Mouse (Mus musculus): ENCODE data around the gene Emilin2. TPM values are rescaled to one million over a fixed set of nuclear protein-coding genes. Genes with fewer than 3 reads are reported as not detected.
A peak's percentile ranks its signal among the peaks of the same experiment; 100 is the strongest.

Emilin2 gene
- polyA plus RNA-seq, 1 experiment from 2014 or later, result 66.9 TPM

GRCm38 (mm10) chr17:71217111-71217685, 94.6 kb downstream of the Emilin2 start:
- Histone ChIP-seq H3K27ac (no peak overlapping the region), H3K9me3 (no peaks in the 10 kb centered on the region), H3K36me3 (peaks cover 18% of the 10 kb centered on the region), H3K27me3 (ENCODE audit: insufficient read depth, poor library complexity, severe bottlenecking) (no peaks in the 10 kb centered on the region), H3K4me3 (no peak overlapping the region), H3K4me1 (peaks cover 25% of the 10 kb centered on the region)
- 90% methylated on average over 5 of the region's 5 CpGs for WGBS
- no peak for DNase-seq (ENCODE audit: low spot score)

DNA sequence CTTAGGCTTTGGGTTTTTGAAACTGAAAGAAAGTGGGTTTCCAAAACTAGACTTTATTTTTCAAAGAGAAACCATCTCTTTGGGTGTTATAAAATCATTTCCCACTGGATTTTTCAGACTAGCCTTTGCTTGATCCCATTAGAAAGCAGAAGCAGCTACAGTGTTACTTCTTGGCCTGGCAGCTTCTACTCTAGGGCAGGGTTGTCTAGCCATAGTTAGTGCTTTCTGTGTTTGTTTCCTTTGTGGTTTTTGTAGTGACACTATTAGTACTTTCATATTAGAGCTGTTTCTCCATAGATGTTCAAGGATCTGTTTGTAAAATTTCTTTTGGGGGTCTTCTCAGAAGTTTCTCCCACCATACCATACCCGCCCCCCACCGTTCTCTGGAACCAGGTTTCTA, 95.5 kb downstream of the Emilin2 start:
- no peak overlapping the region for H3K4me3 ChIP-seq
- peaks cover 16% of the 10 kb centered on the region for H3K36me3 ChIP-seq
- WGBS, result 97% methylated on average over 2 of the region's 2 CpGs
- no peaks in the 10 kb centered on the region for H3K9me3 ChIP-seq
- DNase-seq (ENCODE audit: low spot score), result no peak
- H3K27ac ChIP-seq, result no peak overlapping the region
- H3K4me1 ChIP-seq, result peaks cover 16% of the 10 kb centered on the region
- H3K27me3 ChIP-seq (ENCODE audit: insufficient read depth, poor library complexity, severe bottlenecking), result no peaks in the 10 kb centered on the region

GRCm38 (mm10) chr17:71215241-71215839, 96.4 kb downstream of the Emilin2 start:
- peaks cover 16% of the 10 kb centered on the region for H3K36me3 ChIP-seq
- no peaks in the 10 kb centered on the region for H3K9me3 ChIP-seq
- DNase-seq (ENCODE audit: low spot score), result no peak
- no peak overlapping the region for H3K27ac ChIP-seq
- no peak overlapping the region for H3K4me3 ChIP-seq
- WGBS, result 54% methylated on average over 2 of the region's 2 CpGs
- H3K4me1 ChIP-seq, result peaks cover 16% of the 10 kb centered on the region
- no peaks in the 10 kb centered on the region for H3K27me3 ChIP-seq (ENCODE audit: insufficient read depth, poor library complexity, severe bottlenecking)

- peaks cover 21% of the 10 kb centered on the region for H3K4me1 ChIP-seq
- no peak for DNase-seq (ENCODE audit: low spot score)
- H3K4me3 ChIP-seq, result no peak overlapping the region
- H3K9me3 ChIP-seq, result no peaks in the 10 kb centered on the region
- 81% methylated on average over 17 of the region's 17 CpGs for WGBS
- peaks cover 16% of the 10 kb centered on the region for H3K36me3 ChIP-seq
- H3K27me3 ChIP-seq (ENCODE audit: insufficient read depth, poor library complexity, severe bottlenecking), result no peaks in the 10 kb centered on the region
- no peak overlapping the region for H3K27ac ChIP-seq
Observed at GRCm38 (mm10) chr17:71214514-71215240, 97.1 kb downstream of the Emilin2 start.

GRCm38 (mm10) chr17:71213666-71214065, 98.1 kb downstream of the Emilin2 start:
- no peaks in the 10 kb centered on the region for H3K27me3 ChIP-seq (ENCODE audit: insufficient read depth, poor library complexity, severe bottlenecking)
- H3K36me3 ChIP-seq, result peaks cover 11% of the 10 kb centered on the region
- peaks cover 23% of the 10 kb centered on the region for H3K4me1 ChIP-seq
- no peak for DNase-seq (ENCODE audit: low spot score)
- H3K27ac ChIP-seq, result no peak overlapping the region
- H3K4me3 ChIP-seq, result no peak overlapping the region
- no peaks in the 10 kb centered on the region for H3K9me3 ChIP-seq
- 81% methylated on average over 1 of the region's 1 CpGs for WGBS

GRCm38 (mm10) chr17:71211962-71212646, 99.7 kb downstream of the Emilin2 start:
- Histone ChIP-seq H3K27ac (no peak overlapping the region; the same call in 1 of the 2 replicates), H3K4me1 (peaks cover 23% of the 10 kb centered on the region), H3K4me3 (no peak overlapping the region), H3K27me3 (ENCODE audit: insufficient read depth, poor library complexity, severe bottlenecking) (no peaks in the 10 kb centered on the region), H3K9me3 (no peaks in the 10 kb centered on the region), H3K36me3 (peaks cover 5% of the 10 kb centered on the region; the same call in 1 of the 2 replicates)
- WGBS, result 63% methylated on average over 6 of the region's 6 CpGs
- DNase-seq (ENCODE audit: low spot score), result peak; percentile 86

- WGBS, result 52% methylated on average over 3 of the region's 3 CpGs
Observed at GRCm38 (mm10) chr17:71209936-71210335, 101.8 kb downstream of the Emilin2 start.

DNA sequence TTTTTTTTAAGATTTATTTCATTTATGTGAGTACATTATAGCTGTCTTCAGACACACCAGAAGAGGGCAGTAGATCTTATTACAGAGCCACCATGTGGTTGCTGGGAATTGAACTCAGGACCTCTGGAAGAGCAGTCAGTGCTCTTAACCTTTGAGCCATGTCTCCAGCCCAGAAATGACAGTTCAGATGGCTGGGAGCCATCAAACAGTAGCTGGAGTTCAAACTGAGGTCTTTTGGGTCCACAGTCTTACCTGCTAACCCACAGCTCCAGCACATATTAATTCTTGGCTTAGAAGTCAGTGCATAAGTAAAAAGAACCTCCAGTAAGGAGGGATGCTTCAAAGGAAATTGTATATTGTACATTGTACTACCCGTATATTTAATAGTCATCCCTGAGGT, 102.9 kb downstream of the Emilin2 start:
- no peak for DNase-seq (ENCODE audit: low spot score)
- no peak overlapping the region for H3K27ac ChIP-seq
- H3K4me1 ChIP-seq, result peaks cover 21% of the 10 kb centered on the region
- H3K36me3 ChIP-seq, result 0 out of 2 replicates have a peak, but pooled peaks cover 5% of the 10 kb centered on the region
- 100% methylated on average over 1 of the region's 1 CpGs for WGBS
- H3K27me3 ChIP-seq (ENCODE audit: insufficient read depth, poor library complexity, severe bottlenecking), result no peaks in the 10 kb centered on the region
- no peak overlapping the region for H3K4me3 ChIP-seq
- no peaks in the 10 kb centered on the region for H3K9me3 ChIP-seq

More at GRCm38 (mm10) chr17:71209936-71210335, 101.8 kb downstream of the Emilin2 start:
- Histone ChIP-seq H3K36me3 (0 out of 2 replicates have a peak, but pooled peaks cover 5% of the 10 kb centered on the region), H3K4me1 (peaks cover 31% of the 10 kb centered on the region), H3K27me3 (ENCODE audit: insufficient read depth, poor library complexity, severe bottlenecking) (no peaks in the 10 kb centered on the region), H3K9me3 (no peaks in the 10 kb centered on the region), H3K27ac (no peak overlapping the region), H3K4me3 (no peak overlapping the region)
- no peak for DNase-seq (ENCODE audit: low spot score)

- DNase-seq (ENCODE audit: low spot score), result no peak
- Histone ChIP-seq H3K9me3 (no peaks in the 10 kb centered on the region), H3K4me3 (no peak overlapping the region), H3K27me3 (ENCODE audit: insufficient read depth, poor library complexity, severe bottlenecking) (no peaks in the 10 kb centered on the region), H3K27ac (no peak overlapping the region), H3K36me3 (0 out of 2 replicates have a peak, but pooled peaks cover 5% of the 10 kb centered on the region), H3K4me1 (peaks cover 20% of the 10 kb centered on the region)
- WGBS, result 93% methylated on average over 1 of the region's 1 CpGs
Observed at GRCm38 (mm10) chr17:71208376-71208775, 103.4 kb downstream of the Emilin2 start.

DNA sequence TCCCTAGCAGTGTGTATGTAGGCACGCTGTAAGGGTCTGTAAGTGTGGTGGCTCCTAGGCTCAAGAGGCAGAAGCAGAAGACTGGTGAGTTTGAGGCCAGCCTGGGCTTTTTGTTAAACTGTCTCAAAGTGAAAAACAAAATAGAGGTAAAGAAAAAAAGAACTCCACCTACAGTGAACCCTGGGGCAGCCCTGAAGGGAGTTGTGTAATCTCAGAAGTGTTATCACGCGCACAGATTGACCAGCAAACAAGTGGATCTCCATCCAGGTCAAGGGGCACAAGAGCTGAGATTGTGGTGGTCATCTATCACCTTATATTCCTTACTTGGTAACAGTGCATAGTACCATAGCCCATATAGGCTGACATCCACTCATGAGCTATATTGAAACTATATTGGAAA, 104.5 kb downstream of the Emilin2 start:
- Histone ChIP-seq H3K9me3 (no peaks in the 10 kb centered on the region), H3K36me3 (0 out of 2 replicates have a peak, but pooled peaks cover 5% of the 10 kb centered on the region), H3K27me3 (ENCODE audit: insufficient read depth, poor library complexity, severe bottlenecking) (no peaks in the 10 kb centered on the region), H3K27ac (no peak overlapping the region), H3K4me3 (no peak overlapping the region), H3K4me1 (peaks cover 28% of the 10 kb centered on the region)
- DNase-seq (ENCODE audit: low spot score), result peak; percentile 33
- 89% methylated on average over 3 of the region's 3 CpGs for WGBS

DNA sequence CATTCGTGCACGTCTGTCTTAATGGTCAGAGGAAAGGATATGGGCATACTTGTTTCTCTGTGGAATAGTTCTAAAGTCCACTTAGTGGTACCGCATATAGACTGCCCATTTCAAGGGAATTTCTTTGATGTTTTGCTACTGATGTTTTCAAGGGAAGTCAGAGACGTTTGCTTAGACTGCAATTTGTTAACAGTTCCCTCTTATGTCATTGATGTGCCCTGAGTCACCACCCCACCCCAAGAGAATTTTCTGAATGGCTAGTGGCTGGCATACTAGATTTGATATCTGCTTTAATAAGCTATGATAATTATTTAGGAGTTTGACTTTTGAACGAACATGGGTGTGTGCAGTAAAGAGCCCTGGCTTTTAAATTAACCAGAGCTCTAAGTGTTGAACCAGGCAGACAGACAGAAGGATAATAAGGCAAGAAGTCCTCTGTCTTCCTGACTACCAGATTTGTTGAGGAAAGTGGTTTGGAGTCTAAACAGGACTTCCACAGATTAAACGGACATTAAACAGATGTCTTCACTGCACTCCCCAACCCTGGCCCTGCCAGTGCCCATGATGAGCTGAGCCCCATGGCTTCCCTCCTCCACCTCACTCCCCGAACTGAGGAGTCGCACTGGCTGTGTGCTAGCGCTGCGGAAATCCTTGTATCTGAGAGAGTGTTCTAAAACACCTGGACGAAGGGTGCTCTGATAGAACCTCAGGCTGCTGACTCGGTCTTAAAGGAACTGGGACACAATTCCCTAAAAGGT, 105.5 kb downstream of the Emilin2 start:
- peaks cover 34% of the 10 kb centered on the region for H3K4me1 ChIP-seq

GRCm38 (mm10) chr17:71204809-71205091, 107.0 kb downstream of the Emilin2 start:
- no peak overlapping the region for H3K27ac ChIP-seq
- no peak for DNase-seq (ENCODE audit: low spot score)
- peaks cover 34% of the 10 kb centered on the region for H3K4me1 ChIP-seq
- 0 out of 2 replicates have a peak, but pooled peaks cover 5% of the 10 kb centered on the region for H3K36me3 ChIP-seq
- no peaks in the 10 kb centered on the region for H3K9me3 ChIP-seq
- no peak overlapping the region for H3K4me3 ChIP-seq
- H3K27me3 ChIP-seq (ENCODE audit: insufficient read depth, poor library complexity, severe bottlenecking), result no peaks in the 10 kb centered on the region
- WGBS, result 75% methylated on average over 6 of the region's 6 CpGs

More for the DNA sequence above, 105.5 kb downstream of the Emilin2 start:
- H3K27ac ChIP-seq, result no peak overlapping the region
- H3K9me3 ChIP-seq, result no peaks in the 10 kb centered on the region
- H3K36me3 ChIP-seq, result 0 out of 2 replicates have a peak, but pooled peaks cover 5% of the 10 kb centered on the region
- WGBS, result 51% methylated on average over 12 of the region's 12 CpGs
- no peak overlapping the region for H3K4me3 ChIP-seq
- DNase-seq (ENCODE audit: low spot score), result peak; percentile 65
- no peaks in the 10 kb centered on the region for H3K27me3 ChIP-seq (ENCODE audit: insufficient read depth, poor library complexity, severe bottlenecking)
